Mouse (Mus musculus): ENCODE data around the gene Calhm6. TPM values are rescaled to one million over a fixed set of nuclear protein-coding genes. Genes with fewer than 3 reads are reported as not detected.

Gene Calhm6
- 2.4 and 5.7 TPM in 2 replicates for polyA plus RNA-seq (2012; ENCODE audit: insufficient read depth, insufficient read length, missing spikeins)

- H3K27ac ChIP-seq (replicated peaks; ENCODE audit: low read depth, low read length), result peak within 1 kb of the TSS; percentile 83
- peaks cover 4% of the 10 kb centered on the region; the same call in 1 of the 2 replicates for H3K4me1 ChIP-seq (ENCODE audit: control insufficient read depth, insufficient read depth, insufficient read length, low read length)
- peak within 1 kb of the TSS; percentile 71 for H3K4me3 ChIP-seq (ENCODE audit: insufficient read depth, low read depth, low read length)
Observed at GRCm38 (mm10) chr10:34127392-34128378, at the start of gene Calhm6. Gene Calhm6 (minus strand): TSS chr10:34127984.

- no peak overlapping the region for H3K4me3 ChIP-seq (ENCODE audit: insufficient read depth, low read depth, low read length)
- H3K27ac ChIP-seq (replicated peaks; ENCODE audit: low read depth, low read length), result no peak overlapping the region
- no peaks in the 10 kb centered on the region for H3K4me1 ChIP-seq (ENCODE audit: control insufficient read depth, insufficient read depth, insufficient read length, low read length)
Observed at GRCm38 (mm10) chr10:34175870-34176606, 48.3 kb upstream of the Calhm6 start.

GRCm38 (mm10) chr10:34172663-34173282 lies 45.0 kb upstream of the Calhm6 start:
- H3K4me3 ChIP-seq (ENCODE audit: insufficient read depth, low read depth, low read length), result no peak overlapping the region
- H3K4me1 ChIP-seq (ENCODE audit: control insufficient read depth, insufficient read depth, insufficient read length, low read length), result no peaks in the 10 kb centered on the region
- no peak overlapping the region for H3K27ac ChIP-seq (replicated peaks; ENCODE audit: low read depth, low read length)

GRCm38 (mm10) chr10:34171660-34172059 lies 43.9 kb upstream of the Calhm6 start:
- H3K4me3 ChIP-seq (ENCODE audit: insufficient read depth, low read depth, low read length), result no peak overlapping the region
- no peak overlapping the region for H3K27ac ChIP-seq (replicated peaks; ENCODE audit: low read depth, low read length)
- no peaks in the 10 kb centered on the region for H3K4me1 ChIP-seq (ENCODE audit: control insufficient read depth, insufficient read depth, insufficient read length, low read length)

GRCm38 (mm10) chr10:34171191-34171590 lies 43.4 kb upstream of the Calhm6 start:
- H3K4me3 ChIP-seq (ENCODE audit: insufficient read depth, low read depth, low read length), result no peak overlapping the region
- no peak overlapping the region for H3K27ac ChIP-seq (replicated peaks; ENCODE audit: low read depth, low read length)
- no peaks in the 10 kb centered on the region for H3K4me1 ChIP-seq (ENCODE audit: control insufficient read depth, insufficient read depth, insufficient read length, low read length)

GRCm38 (mm10) chr10:34166971-34167370 lies 39.2 kb upstream of the Calhm6 start:
- Histone ChIP-seq H3K4me3 (ENCODE audit: insufficient read depth, low read depth, low read length) (no peak overlapping the region), H3K4me1 (ENCODE audit: control insufficient read depth, insufficient read depth, insufficient read length, low read length) (no peaks in the 10 kb centered on the region), H3K27ac (replicated peaks; ENCODE audit: low read depth, low read length) (no peak overlapping the region)

GRCm38 (mm10) chr10:34155796-34156554 lies 28.2 kb upstream of the Calhm6 start:
- no peaks in the 10 kb centered on the region for H3K4me1 ChIP-seq (ENCODE audit: control insufficient read depth, insufficient read depth, insufficient read length, low read length)
- H3K4me3 ChIP-seq (ENCODE audit: insufficient read depth, low read depth, low read length), result no peak overlapping the region
- no peak overlapping the region for H3K27ac ChIP-seq (replicated peaks; ENCODE audit: low read depth, low read length)

GRCm38 (mm10) chr10:34151827-34152226 lies 24.0 kb upstream of the Calhm6 start:
- Histone ChIP-seq H3K4me3 (ENCODE audit: insufficient read depth, low read depth, low read length) (no peak overlapping the region), H3K4me1 (ENCODE audit: control insufficient read depth, insufficient read depth, insufficient read length, low read length) (no peaks in the 10 kb centered on the region), H3K27ac (replicated peaks; ENCODE audit: low read depth, low read length) (no peak overlapping the region)

- no peak overlapping the region for H3K27ac ChIP-seq (replicated peaks; ENCODE audit: low read depth, low read length)
- no peak overlapping the region for H3K4me3 ChIP-seq (ENCODE audit: insufficient read depth, low read depth, low read length)
- H3K4me1 ChIP-seq (ENCODE audit: control insufficient read depth, insufficient read depth, insufficient read length, low read length), result no peaks in the 10 kb centered on the region
Observed at GRCm38 (mm10) chr10:34150454-34150853, 22.7 kb upstream of the Calhm6 start.

GRCm38 (mm10) chr10:34149772-34150171 lies 22.0 kb upstream of the Calhm6 start:
- H3K27ac ChIP-seq (replicated peaks; ENCODE audit: low read depth, low read length), result no peak overlapping the region
- H3K4me1 ChIP-seq (ENCODE audit: control insufficient read depth, insufficient read depth, insufficient read length, low read length), result no peaks in the 10 kb centered on the region
- no peak overlapping the region for H3K4me3 ChIP-seq (ENCODE audit: insufficient read depth, low read depth, low read length)

- H3K4me3 ChIP-seq (ENCODE audit: insufficient read depth, low read depth, low read length), result no peak overlapping the region
- H3K4me1 ChIP-seq (ENCODE audit: control insufficient read depth, insufficient read depth, insufficient read length, low read length), result no peaks in the 10 kb centered on the region
- H3K27ac ChIP-seq (replicated peaks; ENCODE audit: low read depth, low read length), result no peak overlapping the region
Observed at GRCm38 (mm10) chr10:34141693-34142092, 13.9 kb upstream of the Calhm6 start.

GRCm38 (mm10) chr10:34139768-34140167 lies 12.0 kb upstream of the Calhm6 start:
- Histone ChIP-seq H3K4me1 (ENCODE audit: control insufficient read depth, insufficient read depth, insufficient read length, low read length) (no peaks in the 10 kb centered on the region), H3K27ac (replicated peaks; ENCODE audit: low read depth, low read length) (no peak overlapping the region), H3K4me3 (ENCODE audit: insufficient read depth, low read depth, low read length) (no peak overlapping the region)

GRCm38 (mm10) chr10:34138027-34138426 lies 10.2 kb upstream of the Calhm6 start:
- Histone ChIP-seq H3K27ac (replicated peaks; ENCODE audit: low read depth, low read length) (no peak overlapping the region), H3K4me1 (ENCODE audit: control insufficient read depth, insufficient read depth, insufficient read length, low read length) (no peaks in the 10 kb centered on the region), H3K4me3 (ENCODE audit: insufficient read depth, low read depth, low read length) (no peak overlapping the region)

- H3K4me3 ChIP-seq (ENCODE audit: insufficient read depth, low read depth, low read length), result no peak overlapping the region
- H3K4me1 ChIP-seq (ENCODE audit: control insufficient read depth, insufficient read depth, insufficient read length, low read length), result no peaks in the 10 kb centered on the region
Observed at GRCm38 (mm10) chr10:34136432-34136831, 8.6 kb upstream of the Calhm6 start.

More at GRCm38 (mm10) chr10:34136432-34136831, 8.6 kb upstream of the Calhm6 start:
- no peak overlapping the region for H3K27ac ChIP-seq (replicated peaks; ENCODE audit: low read depth, low read length)
